8 mouse cellular contexts compared by ENCODE assay signal in genomic region chr17:12534353-12535145, GRCm38 (mm10). TPM values are rescaled to one million over a fixed set of nuclear protein-coding genes. Genes with fewer than 3 reads are reported as not detected.
DNase-seq lines count a peak whose midpoint lies in the region; ATAC-seq and TF ChIP-seq lines count a peak whose summit lies in the region.

No protein-coding gene starts in this region.

- no peaks in the 10 kb centered on the region for H3K27me3 ChIP-seq in forebrain, postnatal 0 days (ENCODE audit: insufficient read depth, low read length)
- H3K27me3 ChIP-seq in forebrain, embryonic 16.5 days (replicated peaks; ENCODE audit: control insufficient read depth, insufficient read depth, low read length), result no peaks in the 10 kb centered on the region
- H3K27me3 ChIP-seq in cerebellum, adult 2 months (ENCODE audit: control insufficient read depth, insufficient read depth, low read length), result no peaks in the 10 kb centered on the region
- no peaks in the 10 kb centered on the region for H3K27me3 ChIP-seq in lung, embryonic 16.5 days (ENCODE audit: control insufficient read depth, insufficient read depth, low read depth, low read length)
- H3K27me3 ChIP-seq in small intestine, adult 2 months (ENCODE audit: control insufficient read depth, insufficient read depth, low read length), result no peaks in the 10 kb centered on the region

- DNase-seq in forebrain, postnatal 0 days, result peak; percentile 51
- peak; percentile 45 for DNase-seq in Muller cell, postnatal 12 days (ENCODE audit: inconsistent ontology term)
- peak; percentile 61 to 64 for DNase-seq in cerebellum, adult 2 months
- DNase-seq in gastrocnemius, postnatal 10 days, result peak; percentile 71
- DNase-seq in kidney, postnatal 4 days, result peak; percentile 72 to 80

- H3K4me2 ChIP-seq in forebrain, postnatal 0 days (ENCODE audit: low read depth), result no peak overlapping the region
- H3K4me2 ChIP-seq in forebrain, embryonic 16.5 days (ENCODE audit: low read length), result no peak overlapping the region
- H3K4me2 ChIP-seq in lung, embryonic 16.5 days (ENCODE audit: low read depth, low read length), result no peak overlapping the region

- TF ChIP-seq CTCF in forebrain, postnatal 0 days (IDR thresholded peaks at IDR 0.05; ENCODE audit: low read depth), result peak; percentile 71
- peak; percentile 80 for TF ChIP-seq CTCF in cerebellum, adult 2 months (IDR thresholded peaks at IDR 0.05; ENCODE audit: borderline replicate concordance, insufficient read depth, low read depth, low read length)
- peak; percentile 78; the same call in 1 of the 2 replicates for TF ChIP-seq CTCF in small intestine, adult 2 months (IDR thresholded peaks at IDR 0.05; ENCODE audit: extremely low read depth, insufficient read length, insufficient replicate concordance, low read depth, low read length)

- H3K36me3 ChIP-seq in forebrain, postnatal 0 days (ENCODE audit: insufficient read depth), result no peaks in the 10 kb centered on the region
- H3K36me3 ChIP-seq in forebrain, embryonic 16.5 days (ENCODE audit: control insufficient read depth, insufficient read depth), result no peaks in the 10 kb centered on the region
- H3K36me3 ChIP-seq in lung, embryonic 16.5 days (ENCODE audit: control insufficient read depth, insufficient read depth, low read length), result no peaks in the 10 kb centered on the region
- H3K36me3 ChIP-seq in small intestine, adult 2 months (ENCODE audit: control insufficient read depth, insufficient read depth, low read length), result no peaks in the 10 kb centered on the region

- no peaks in the 10 kb centered on the region for H3K4me1 ChIP-seq in forebrain, postnatal 0 days (ENCODE audit: insufficient read depth)
- no peaks in the 10 kb centered on the region; the same call in 1 of the 2 replicates for H3K4me1 ChIP-seq in forebrain, embryonic 16.5 days (replicated peaks; ENCODE audit: control insufficient read depth, insufficient read depth, low read length)
- no peaks in the 10 kb centered on the region for H3K4me1 ChIP-seq in cerebellum, adult 2 months (ENCODE audit: control insufficient read depth, insufficient read depth, low read length)
- peaks cover 4% of the 10 kb centered on the region; the same call in 1 of the 2 replicates for H3K4me1 ChIP-seq in lung, embryonic 16.5 days (replicated peaks; ENCODE audit: control insufficient read depth, insufficient read depth, low read length)
- no peaks in the 10 kb centered on the region for H3K4me1 ChIP-seq in small intestine, adult 2 months (ENCODE audit: control insufficient read depth, insufficient read depth, insufficient read length, low read length)

- no peak overlapping the region for H3K27ac ChIP-seq in forebrain, postnatal 0 days (ENCODE audit: low read depth, low read length)
- no peak overlapping the region for H3K27ac ChIP-seq in forebrain, embryonic 16.5 days (ENCODE audit: low read length)
- no peak overlapping the region for H3K27ac ChIP-seq in cerebellum, adult 2 months (ENCODE audit: insufficient read depth, low read length)
- no peak overlapping the region for H3K27ac ChIP-seq in lung, embryonic 16.5 days (ENCODE audit: low read length)
- no peak overlapping the region for H3K27ac ChIP-seq in small intestine, adult 2 months (ENCODE audit: insufficient read depth, low read depth, low read length)

- no peak for ATAC-seq in forebrain, postnatal 0 days
- ATAC-seq in forebrain, embryonic 16.5 days, result no peak
- peak; percentile 41 for ATAC-seq in lung, embryonic 16.5 days (ENCODE audit: low read depth)

- 67% methylated on average over 13 of the region's 13 CpGs for WGBS in forebrain, postnatal 0 days
- 67% methylated on average over 13 of the region's 13 CpGs for WGBS in forebrain, embryonic 16.5 days
- WGBS in cerebellum, adult 2 months, result 50% methylated on average over 13 of the region's 13 CpGs
- 40% methylated on average over 13 of the region's 13 CpGs for WGBS in lung, embryonic 16.5 days
- 54% methylated on average over 13 of the region's 13 CpGs for WGBS in small intestine, adult 2 months

- no peaks in the 10 kb centered on the region for H3K9me3 ChIP-seq in forebrain, postnatal 0 days (ENCODE audit: low read length)
- no peaks in the 10 kb centered on the region for H3K9me3 ChIP-seq in forebrain, embryonic 16.5 days (ENCODE audit: control insufficient read depth, low read length)
- no peaks in the 10 kb centered on the region for H3K9me3 ChIP-seq in lung, embryonic 16.5 days (ENCODE audit: control insufficient read depth, low read length)

- no peak overlapping the region for H3K4me3 ChIP-seq in forebrain, postnatal 0 days (ENCODE audit: low read depth, low read length)
- no peak overlapping the region for H3K4me3 ChIP-seq in forebrain, embryonic 16.5 days (replicated peaks; ENCODE audit: low read length)
- no peak overlapping the region for H3K4me3 ChIP-seq in cerebellum, adult 2 months (replicated peaks; ENCODE audit: insufficient read depth, low read depth, low read length)
- H3K4me3 ChIP-seq in lung, embryonic 16.5 days (ENCODE audit: low read length), result no peak overlapping the region
- no peak overlapping the region for H3K4me3 ChIP-seq in small intestine, adult 2 months (ENCODE audit: low read depth, low read length)

- no peak for TF ChIP-seq POLR2A in cerebellum, adult 2 months (IDR thresholded peaks at IDR 0.05; ENCODE audit: borderline replicate concordance, insufficient read depth, low read length)
- TF ChIP-seq POLR2A in small intestine, adult 2 months (IDR thresholded peaks at IDR 0.05; ENCODE audit: low read depth, low read length), result no peak

- H3K9ac ChIP-seq in forebrain, postnatal 0 days, result no peak overlapping the region
- H3K9ac ChIP-seq in forebrain, embryonic 16.5 days (replicated peaks; ENCODE audit: low read depth, low read length), result no peak overlapping the region
- no peak overlapping the region for H3K9ac ChIP-seq in lung, embryonic 16.5 days (ENCODE audit: low read length)

RNA-seq across cellular contexts. Expression of gene Slc22a3, which starts 27.0 kb away (rescaled TPM):
- 1.5 and 2.5 TPM in 2 replicates for total RNA-seq in forebrain, postnatal 0 days (2014; rRNA removed)
- polyA plus RNA-seq in forebrain, postnatal 0 days (2015; fragmentation: Nextera tagmentation; extraction: Ambion mirVana), result 1.3 and 2.1 TPM in 2 replicates
- polyA plus RNA-seq in forebrain, embryonic 16.5 days (2015; fragmentation: Nextera tagmentation; extraction: Ambion mirVana), result 0.48 and 1.1 TPM in 2 replicates
- 0.30 and 0.52 TPM in 2 replicates for polyA plus RNA-seq in cerebellum, adult 2 months (2012; rRNA removed)
- total RNA-seq in gastrocnemius, postnatal 10 days (2021), result 1 to 10 TPM; 4.5 to 6.3 TPM
- 0.59 and 0.75 TPM in 2 replicates for polyA plus RNA-seq in lung, embryonic 16.5 days (2015; fragmentation: Nextera tagmentation; extraction: Ambion mirVana)
- 0.08 and 0.58 TPM in 2 replicates for polyA plus RNA-seq in small intestine, adult 2 months (2012; rRNA removed)

RNA-seq across cellular contexts. Expression of gene Slc22a2, which starts 49.4 kb away (rescaled TPM):
- total RNA-seq in forebrain, postnatal 0 days (2014; rRNA removed), result 0.92 and 2.8 TPM in 2 replicates
- polyA plus RNA-seq in forebrain, postnatal 0 days (2015; fragmentation: Nextera tagmentation; extraction: Ambion mirVana), result 1.7 TPM in 2 replicates
- 1.7 and 1.8 TPM in 2 replicates for polyA plus RNA-seq in forebrain, embryonic 16.5 days (2015; fragmentation: Nextera tagmentation; extraction: Ambion mirVana)
- 0.16 and 0.27 TPM in 2 replicates for polyA plus RNA-seq in cerebellum, adult 2 months (2012; rRNA removed)
- not detected for total RNA-seq in gastrocnemius, postnatal 10 days (2021)
- polyA plus RNA-seq in lung, embryonic 16.5 days (2015; fragmentation: Nextera tagmentation; extraction: Ambion mirVana), result not detected in 2 replicates
- 0.13 TPM in 1 of 2 replicates, not detected in the other for polyA plus RNA-seq in small intestine, adult 2 months (2012; rRNA removed)
